Mouse (Mus musculus) kidney, postnatal 10 days (tissue): ENCODE measurements at regions not wholly inside any gene's neighbourhood (a gene's known extent, or its start where the extent isn't known, plus 50 kb on each side); places are given as distances from the start of the nearest gene placed in this dataset.

Experiments
- DNase-seq: peaks from one replicate; pipeline ENCODE4 v3.0.0; 2021; ENCODE audit warnings: mixed read lengths

DNA sequence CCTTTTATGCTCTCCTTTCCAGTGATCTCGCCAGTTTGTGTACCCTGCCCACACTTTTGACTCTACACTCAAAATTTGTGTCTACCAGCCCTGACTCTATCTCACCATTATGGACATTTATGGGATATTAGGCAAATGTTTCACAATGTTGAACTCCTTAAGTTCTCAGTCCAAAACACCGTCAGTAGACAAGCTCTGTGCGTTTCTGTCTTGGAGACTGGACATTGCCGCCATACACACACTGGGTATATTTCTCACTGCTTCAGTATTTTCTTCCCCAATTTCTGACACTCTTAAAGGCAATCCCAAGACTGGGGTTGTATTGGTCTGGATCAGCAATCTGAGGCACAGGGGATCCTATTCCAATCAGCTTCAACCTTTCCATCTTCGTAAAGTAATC lies 75.6 kb downstream of the Oxgr1 start:
- DNase-seq, result no peak

DNA sequence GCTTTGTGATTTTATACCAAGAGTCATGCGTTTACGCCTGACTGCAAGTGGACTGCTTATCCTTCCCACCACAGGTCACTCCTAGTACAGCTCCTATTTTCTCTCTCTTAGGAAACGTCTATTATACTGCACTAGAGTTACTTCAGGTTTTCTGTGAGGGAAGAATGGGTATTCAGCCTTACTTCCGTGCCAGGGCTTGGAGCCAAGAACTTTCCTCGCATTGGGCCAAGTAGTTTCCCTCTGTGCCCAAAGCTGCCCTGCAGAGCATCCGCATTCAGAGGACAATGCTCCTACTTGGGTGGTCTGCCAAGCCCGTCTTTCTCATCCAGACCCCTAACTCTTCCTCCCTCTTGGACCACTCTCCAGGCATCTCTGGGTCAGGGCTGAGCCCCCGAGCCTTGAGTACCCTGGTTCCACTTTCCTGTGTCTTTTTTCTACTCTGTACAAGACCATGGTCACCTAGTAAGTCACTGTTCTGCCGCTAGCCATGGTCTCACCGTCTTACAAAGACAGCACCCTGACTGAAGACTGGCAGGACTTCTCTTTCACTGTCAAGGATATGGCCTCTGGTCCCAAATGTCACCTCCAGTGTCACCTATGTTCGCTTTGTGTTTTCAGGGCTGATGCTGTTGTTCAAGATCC lies 76.3 kb downstream of the Oxgr1 start:
- DNase-seq, result peak; percentile 26

DNA sequence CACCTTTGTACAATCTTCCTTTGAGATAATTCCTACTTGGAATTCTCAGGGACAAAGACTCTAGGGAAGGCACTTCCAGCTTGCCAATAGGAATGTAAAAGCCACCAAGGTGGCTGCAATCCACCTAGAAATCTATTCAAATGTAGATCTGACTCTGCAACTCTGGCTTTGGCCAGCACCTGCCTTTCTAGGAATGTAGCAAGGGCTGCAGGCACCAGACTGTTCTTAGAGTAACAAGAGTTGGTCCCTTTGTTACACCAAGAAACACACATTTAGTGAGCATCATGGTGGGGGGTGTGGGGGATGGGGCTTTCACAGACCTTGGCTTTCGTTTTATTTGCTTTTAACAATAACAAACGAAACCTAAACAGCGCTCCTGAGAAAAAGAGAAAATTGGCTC lies 78.5 kb downstream of the Oxgr1 start:
- DNase-seq, result no peak

DNA sequence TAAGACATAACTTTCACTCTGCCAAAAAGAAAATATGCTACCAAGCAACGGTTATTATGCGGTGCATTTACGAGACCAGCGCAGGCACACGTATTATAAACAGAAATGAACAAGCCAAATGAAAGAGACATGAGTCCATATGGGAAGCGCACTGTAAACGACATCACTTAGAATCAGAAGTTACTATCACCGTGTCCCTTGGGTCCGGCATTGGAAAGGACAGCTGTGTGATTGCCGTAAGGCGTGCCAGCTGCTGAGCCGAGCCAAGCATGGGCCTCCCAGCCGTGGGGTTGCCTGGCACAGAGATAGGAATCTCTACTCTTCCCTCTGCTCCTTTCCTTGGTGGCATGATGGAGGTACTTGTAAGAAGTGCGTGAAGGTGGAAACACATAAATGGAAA lies 88.4 kb downstream of the Oxgr1 start:
- DNase-seq, result no peak

DNA sequence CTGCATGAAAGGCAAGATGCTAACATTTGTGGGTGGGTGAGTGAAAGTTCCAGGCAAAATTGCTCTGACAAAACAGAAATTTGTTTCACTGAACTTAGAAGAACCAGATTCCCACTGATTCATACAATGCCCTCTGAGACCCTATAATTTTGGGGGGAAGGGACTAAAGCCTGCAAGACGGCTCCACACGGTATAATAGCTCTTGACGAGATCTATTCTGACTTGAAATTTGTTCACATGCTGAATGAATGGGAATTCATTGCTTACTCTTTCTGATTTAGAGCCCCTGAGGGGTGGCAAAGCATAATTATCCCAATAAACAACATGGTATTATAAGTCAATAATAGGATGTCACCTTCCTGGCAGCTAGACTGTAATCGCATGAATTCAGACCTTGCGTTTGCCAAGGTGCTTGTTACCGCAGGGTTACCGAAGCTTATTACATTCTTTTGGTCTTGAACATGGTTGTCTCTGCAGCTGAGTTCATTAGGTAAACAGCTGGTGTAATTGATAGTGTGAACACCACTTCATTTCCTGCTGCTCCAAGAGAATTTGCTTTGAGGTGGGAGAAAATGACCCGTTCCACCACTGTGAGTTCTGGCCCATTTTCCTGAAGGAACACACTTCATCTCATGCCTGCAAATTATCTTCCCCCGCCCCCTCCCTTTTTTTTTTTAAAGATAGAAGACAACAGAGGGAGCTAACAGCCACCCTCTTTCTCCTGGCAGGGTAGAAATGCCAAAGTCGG lies 89.2 kb downstream of the Oxgr1 start:
- no peak for DNase-seq
